Mouse (Mus musculus): ENCODE results near the gene Socs7. TPM values are rescaled to one million over a fixed set of nuclear protein-coding genes. Genes with fewer than 3 reads are reported as not detected.

Socs7 gene
- polyA plus RNA-seq, 1 experiment from 2014 or later: 3.6 TPM

DNA sequence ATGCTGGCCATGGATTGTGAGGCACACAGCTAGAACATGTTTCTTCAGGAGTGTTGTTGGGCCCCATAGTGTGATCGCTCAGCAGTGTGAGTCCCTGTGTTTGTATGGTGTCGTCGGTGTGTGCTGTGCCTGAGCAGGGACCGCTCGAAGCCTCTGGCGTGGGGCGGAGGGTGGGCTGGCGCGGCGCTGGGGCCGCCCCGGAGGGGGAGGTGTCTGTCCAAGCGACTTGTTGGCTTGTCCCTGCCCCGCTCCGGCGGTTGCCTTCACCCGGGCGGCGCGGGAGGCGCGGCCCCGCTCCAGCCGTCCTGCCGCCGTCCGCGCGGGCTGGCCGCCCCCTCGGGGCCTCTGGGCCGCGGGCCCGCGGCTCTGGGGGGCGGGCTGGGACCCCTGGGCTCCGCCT lies 77.6 kb downstream of the Socs7 start:
- Histone ChIP-seq H3K36me3 (peaks cover 10% of the 10 kb centered on the region; the same call in 1 of the 2 replicates), H3K4me3 (peak overlapping the region; percentile 67), H3K27ac (peak overlapping the region; percentile 95), H3K9me3 (no peaks in the 10 kb centered on the region), H3K4me2 (peak overlapping the region; percentile 78), H3K9ac (peak overlapping the region; percentile 64), H3K27me3 (no peaks in the 10 kb centered on the region), H3K4me1 (peaks cover 77% of the 10 kb centered on the region)
- ATAC-seq (ENCODE audit: borderline replicate concordance, extremely low read depth, low FRiP score, low TSS enrichment): peak; percentile 76
- under 1% methylated on average over 37 of the region's 37 CpGs for WGBS

DNA sequence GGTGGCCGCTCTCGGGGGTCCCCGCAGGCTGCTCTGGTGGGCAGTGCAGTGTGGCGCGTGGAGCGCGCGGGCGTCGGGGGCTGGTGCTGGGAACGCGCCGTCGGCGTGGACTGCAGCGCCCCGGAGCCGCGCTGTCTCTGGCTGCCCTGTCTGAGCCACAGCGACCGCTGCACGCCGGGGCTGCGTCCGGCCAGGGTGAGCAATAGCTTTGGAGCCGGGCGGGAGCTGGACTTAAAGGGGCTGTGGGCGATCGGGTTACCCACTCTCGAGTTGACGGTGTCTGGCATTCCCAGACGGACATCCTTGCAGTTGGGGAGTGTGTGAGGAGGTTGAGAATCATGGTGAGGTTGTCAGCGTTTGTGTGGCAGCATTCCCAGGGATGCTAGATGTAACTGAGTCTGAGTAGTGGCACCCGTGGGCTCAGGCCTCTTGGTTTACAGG lies 78.1 kb downstream of the Socs7 start:
- ATAC-seq (ENCODE audit: borderline replicate concordance, extremely low read depth, low FRiP score, low TSS enrichment): peak; percentile 24; the same call in 1 of the 2 replicates
- Histone ChIP-seq H3K4me2 (peak overlapping the region; percentile 78), H3K9ac (peak overlapping the region; percentile 64), H3K27me3 (no peaks in the 10 kb centered on the region), H3K9me3 (no peaks in the 10 kb centered on the region), H3K27ac (peak overlapping the region; percentile 95), H3K4me1 (peaks cover 71% of the 10 kb centered on the region), H3K36me3 (peaks cover 14% of the 10 kb centered on the region), H3K4me3 (peak overlapping the region; percentile 67)
- WGBS: 1% methylated on average over 33 of the region's 34 CpGs

DNA sequence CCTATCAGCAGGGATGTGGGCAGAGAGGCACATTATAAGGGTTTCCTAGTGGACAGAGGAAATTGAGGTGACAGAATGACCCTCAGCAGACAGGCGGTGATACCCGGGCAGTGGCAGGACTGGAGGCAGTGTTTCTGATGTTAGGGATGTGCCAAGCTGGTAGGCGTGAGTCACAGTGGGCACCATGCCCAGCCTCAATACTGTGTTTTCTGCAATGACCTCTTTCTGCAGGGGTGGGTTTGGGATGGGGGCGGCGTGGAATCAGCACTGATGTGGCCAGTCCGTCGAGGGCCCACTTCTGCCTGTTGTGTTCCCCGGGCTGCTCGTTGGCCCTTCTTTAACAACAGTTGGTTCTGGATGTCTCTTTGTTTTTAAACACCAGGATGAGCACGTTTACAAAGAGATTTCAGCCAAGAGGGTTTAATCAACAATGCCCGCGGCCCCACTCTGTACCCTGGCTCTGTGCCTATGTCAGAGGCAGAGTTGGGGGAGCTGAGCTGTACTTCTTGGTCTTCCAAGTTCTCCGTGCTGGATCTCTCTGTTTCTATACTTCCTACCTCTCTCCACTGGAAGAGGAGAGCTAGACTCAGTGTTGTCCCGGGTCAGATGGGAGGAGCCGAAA lies 78.8 kb downstream of the Socs7 start:
- peak overlapping the region; percentile 78 for H3K4me2 ChIP-seq
- H3K4me3 ChIP-seq: peak overlapping the region; percentile 67
- peak overlapping the region; percentile 95 for H3K27ac ChIP-seq
- ATAC-seq (ENCODE audit: borderline replicate concordance, extremely low read depth, low FRiP score, low TSS enrichment): no peak
- no peaks in the 10 kb centered on the region for H3K9me3 ChIP-seq
- H3K9ac ChIP-seq: peak overlapping the region; percentile 64
- H3K4me1 ChIP-seq: peaks cover 64% of the 10 kb centered on the region
- peaks cover 19% of the 10 kb centered on the region for H3K36me3 ChIP-seq
- H3K27me3 ChIP-seq: no peaks in the 10 kb centered on the region
- 21% methylated on average over 15 of the region's 15 CpGs for WGBS

DNA sequence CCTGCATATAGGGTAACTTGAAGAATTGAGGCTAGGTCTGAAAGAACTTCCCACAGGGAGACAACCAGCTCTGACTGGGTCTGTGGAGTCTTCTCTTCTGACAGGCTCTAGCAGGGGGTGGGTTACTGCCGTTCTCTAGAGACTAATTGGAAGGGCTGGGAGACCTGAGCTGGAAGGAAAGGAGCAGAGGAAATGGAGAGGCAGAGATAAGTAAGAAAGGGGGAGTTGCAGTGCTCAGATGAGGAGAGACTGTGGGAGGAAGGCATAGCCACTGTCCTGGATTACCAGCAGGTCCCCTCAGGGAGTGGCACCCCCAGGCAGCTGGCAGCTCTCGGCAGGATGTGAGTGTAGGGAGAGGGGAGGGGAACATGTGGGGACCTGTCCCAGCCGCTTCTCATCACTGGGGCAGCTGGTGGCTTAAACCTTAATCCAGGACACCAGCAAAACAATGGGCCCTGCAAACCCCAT lies 79.3 kb downstream of the Socs7 start:
- WGBS: 10% methylated on average over 3 of the region's 3 CpGs
- peak overlapping the region; percentile 64 for H3K9ac ChIP-seq
- H3K36me3 ChIP-seq: peaks cover 22% of the 10 kb centered on the region
- peaks cover 59% of the 10 kb centered on the region for H3K4me1 ChIP-seq
- ATAC-seq (ENCODE audit: borderline replicate concordance, extremely low read depth, low FRiP score, low TSS enrichment): no peak
- peak overlapping the region; percentile 78 for H3K4me2 ChIP-seq
- H3K9me3 ChIP-seq: no peaks in the 10 kb centered on the region
- peak overlapping the region; percentile 95 for H3K27ac ChIP-seq
- no peaks in the 10 kb centered on the region for H3K27me3 ChIP-seq
- H3K4me3 ChIP-seq: peak overlapping the region; percentile 67

DNA sequence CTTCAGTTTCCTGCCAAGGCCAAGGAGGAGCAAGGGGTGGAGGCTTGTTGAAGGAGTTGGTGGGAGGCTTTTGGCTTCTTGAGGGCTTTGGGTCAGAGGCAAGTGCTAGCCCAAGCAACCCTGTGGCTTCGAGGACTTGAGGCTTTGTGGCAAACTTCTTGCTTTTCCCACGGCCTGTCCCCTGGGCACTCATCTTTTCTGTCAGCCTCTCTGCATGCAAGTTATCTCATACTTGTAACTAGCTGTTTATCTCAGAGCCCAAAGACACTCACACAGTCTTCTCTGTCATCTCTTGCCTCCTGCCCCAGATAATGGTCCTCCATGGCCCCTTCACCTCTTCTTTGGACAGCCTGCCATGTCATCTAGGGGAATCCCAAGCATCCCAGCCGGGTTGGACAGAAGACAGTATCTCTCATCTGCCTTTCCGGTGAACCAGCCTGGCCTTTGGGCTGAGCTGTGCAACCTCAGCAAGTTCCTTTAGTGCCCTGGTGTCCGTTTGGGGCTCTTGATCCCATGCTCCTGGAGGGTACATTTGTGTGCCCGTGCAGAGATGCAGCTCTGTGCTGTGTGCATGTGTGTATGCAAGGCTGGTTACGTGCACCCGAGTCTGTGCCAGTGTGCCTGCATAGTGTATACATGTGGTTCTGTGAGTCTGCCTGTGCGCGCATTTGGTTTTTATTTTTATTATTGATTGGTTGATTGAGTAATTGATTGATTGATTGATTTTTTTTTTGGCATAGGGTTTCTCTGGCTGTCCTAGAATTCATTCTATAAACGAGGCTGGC lies 80.7 kb downstream of the Socs7 start:
- Histone ChIP-seq H3K4me1 (peaks cover 45% of the 10 kb centered on the region), H3K4me2 (peak overlapping the region; percentile 78; the same call in 1 of the 2 replicates), H3K36me3 (peaks cover 26% of the 10 kb centered on the region), H3K9ac (no peak overlapping the region), H3K4me3 (no peak overlapping the region), H3K9me3 (no peaks in the 10 kb centered on the region), H3K27me3 (no peaks in the 10 kb centered on the region), H3K27ac (no peak overlapping the region)
- 76% methylated on average over 11 of the region's 11 CpGs for WGBS
- no peak for ATAC-seq (ENCODE audit: borderline replicate concordance, extremely low read depth, low FRiP score, low TSS enrichment)

DNA sequence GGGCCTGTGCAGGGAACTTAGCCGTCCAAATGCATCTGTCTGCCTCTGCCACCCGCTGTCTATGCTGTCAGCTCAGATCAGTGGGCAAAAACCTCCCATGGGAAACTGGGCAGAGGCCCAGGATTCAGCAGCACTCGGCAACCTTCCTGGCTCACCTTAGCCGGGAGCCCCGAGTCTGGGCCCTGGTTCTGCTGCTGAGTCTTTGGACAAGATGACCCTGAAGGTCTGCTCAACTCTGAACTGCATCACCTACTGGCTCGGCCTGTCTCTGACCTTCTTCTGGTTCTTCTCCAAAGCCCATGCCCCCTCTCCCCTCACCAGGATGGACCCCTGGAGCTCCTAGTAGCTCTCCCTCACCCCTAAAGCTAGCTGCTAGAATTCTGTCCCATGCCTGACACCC lies 83.2 kb downstream of the Socs7 start:
- no peak for ATAC-seq (ENCODE audit: borderline replicate concordance, extremely low read depth, low FRiP score, low TSS enrichment)
- WGBS: 53% methylated on average over 6 of the region's 6 CpGs
- Histone ChIP-seq H3K4me1 (peaks cover 50% of the 10 kb centered on the region), H3K4me2 (no peak overlapping the region), H3K4me3 (no peak overlapping the region), H3K9ac (no peak overlapping the region), H3K9me3 (no peaks in the 10 kb centered on the region), H3K27ac (no peak overlapping the region), H3K36me3 (peaks cover 36% of the 10 kb centered on the region), H3K27me3 (no peaks in the 10 kb centered on the region)

DNA sequence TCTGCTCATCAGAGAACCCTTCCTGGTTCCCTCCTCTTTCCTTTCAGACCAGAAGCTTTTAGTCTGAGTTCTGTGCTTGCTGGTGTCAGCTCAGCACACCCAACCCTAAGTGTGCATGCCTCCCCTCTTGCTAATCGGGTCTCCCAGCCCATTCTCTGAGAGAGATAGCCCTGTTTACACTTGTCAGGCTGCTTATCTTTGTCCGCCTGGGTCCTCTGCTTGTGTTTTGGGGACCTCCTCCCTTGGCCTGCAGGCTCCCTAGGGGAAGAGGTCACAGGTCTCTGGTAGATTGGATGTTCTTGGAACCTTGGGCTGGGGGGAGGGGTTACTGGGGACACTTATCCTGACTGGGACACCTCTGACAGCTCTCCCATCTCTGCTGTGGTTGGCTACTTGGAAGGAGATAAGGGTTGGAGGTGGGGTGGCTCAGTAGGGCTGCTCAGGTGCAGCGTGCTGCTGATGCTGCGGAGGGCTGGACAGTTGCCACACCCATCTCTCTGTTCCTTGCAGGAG lies 83.7 kb downstream of the Socs7 start:
- no peaks in the 10 kb centered on the region for H3K9me3 ChIP-seq
- H3K4me1 ChIP-seq: peaks cover 52% of the 10 kb centered on the region
- H3K27me3 ChIP-seq: no peaks in the 10 kb centered on the region
- no peak overlapping the region for H3K27ac ChIP-seq
- no peak overlapping the region for H3K9ac ChIP-seq
- peaks cover 36% of the 10 kb centered on the region for H3K36me3 ChIP-seq
- H3K4me2 ChIP-seq: no peak overlapping the region
- 49% methylated on average over 4 of the region's 4 CpGs for WGBS
- H3K4me3 ChIP-seq: no peak overlapping the region
- no peak for ATAC-seq (ENCODE audit: borderline replicate concordance, extremely low read depth, low FRiP score, low TSS enrichment)

DNA sequence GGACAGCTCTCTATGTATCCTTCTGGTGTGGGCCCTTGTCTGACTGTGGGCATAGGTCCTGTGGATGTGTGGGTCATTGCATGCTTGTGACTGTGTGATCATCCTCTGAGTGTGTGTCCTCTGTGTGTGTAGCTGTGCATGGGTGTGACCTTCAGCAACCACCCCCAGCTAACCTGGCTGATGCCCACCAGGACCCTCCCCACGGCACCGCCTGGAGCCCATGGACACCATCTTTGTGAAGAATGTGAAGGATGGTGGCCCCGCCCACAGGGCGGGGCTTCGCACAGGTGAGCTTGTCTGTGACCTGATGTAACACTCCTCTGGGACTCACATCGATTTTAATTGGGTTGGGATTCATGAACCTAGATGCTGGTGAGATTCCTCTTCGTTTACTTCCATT lies 85.6 kb downstream of the Socs7 start:
- no peaks in the 10 kb centered on the region for H3K9me3 ChIP-seq
- H3K4me2 ChIP-seq: no peak overlapping the region
- H3K27ac ChIP-seq: no peak overlapping the region
- H3K27me3 ChIP-seq: no peaks in the 10 kb centered on the region
- H3K9ac ChIP-seq: no peak overlapping the region
- peaks cover 36% of the 10 kb centered on the region for H3K4me1 ChIP-seq
- 81% methylated on average over 7 of the region's 7 CpGs for WGBS
- ATAC-seq (ENCODE audit: borderline replicate concordance, extremely low read depth, low FRiP score, low TSS enrichment): no peak
- H3K36me3 ChIP-seq: peaks cover 53% of the 10 kb centered on the region
- no peak overlapping the region for H3K4me3 ChIP-seq

Other genes starting within 250 kb of the Socs7 start
- 0.07 TPM in 1 of 2 replicates, not detected in the other for gene Tbx21, start 247.2 kb upstream of the Socs7 start, polyA plus RNA-seq (2015; fragmentation: Nextera tagmentation; extraction: Ambion mirVana)
- 7.9 and 8.6 TPM in 2 replicates for gene Tbkbp1, start 211.1 kb upstream of the Socs7 start, polyA plus RNA-seq (2015; fragmentation: Nextera tagmentation; extraction: Ambion mirVana)
- 50.5 and 52.5 TPM in 2 replicates for gene Kpnb1, start 174.7 kb upstream of the Socs7 start, polyA plus RNA-seq (2015; fragmentation: Nextera tagmentation; extraction: Ambion mirVana)
- gene Npepps, start 81.9 kb upstream of the Socs7 start, polyA plus RNA-seq (2015; fragmentation: Nextera tagmentation; extraction: Ambion mirVana): 73.6 and 76.0 TPM in 2 replicates
- 44.6 and 47.9 TPM in 2 replicates for gene Mrpl45, start 46.8 kb upstream of the Socs7 start, polyA plus RNA-seq (2015; fragmentation: Nextera tagmentation; extraction: Ambion mirVana)
- gene Gpr179, start 10.5 kb upstream of the Socs7 start, polyA plus RNA-seq (2015; fragmentation: Nextera tagmentation; extraction: Ambion mirVana): 0.07 and 0.16 TPM in 2 replicates
- gene Arhgap23, start 53.0 kb downstream of the Socs7 start, polyA plus RNA-seq (2015; fragmentation: Nextera tagmentation; extraction: Ambion mirVana): 7.0 and 7.4 TPM in 2 replicates
- gene 4933428G20Rik, start 137.8 kb downstream of the Socs7 start, polyA plus RNA-seq (2015; fragmentation: Nextera tagmentation; extraction: Ambion mirVana): 0.70 and 0.87 TPM in 2 replicates
- 0.53 and 0.87 TPM in 2 replicates for gene Srcin1, start 213.6 kb downstream of the Socs7 start, polyA plus RNA-seq (2015; fragmentation: Nextera tagmentation; extraction: Ambion mirVana)

Data from lung, embryonic 15.5 days (tissue).